Mouse (Mus musculus): ENCODE results near the gene Hspb2.

Gene Hspb2

DNA sequence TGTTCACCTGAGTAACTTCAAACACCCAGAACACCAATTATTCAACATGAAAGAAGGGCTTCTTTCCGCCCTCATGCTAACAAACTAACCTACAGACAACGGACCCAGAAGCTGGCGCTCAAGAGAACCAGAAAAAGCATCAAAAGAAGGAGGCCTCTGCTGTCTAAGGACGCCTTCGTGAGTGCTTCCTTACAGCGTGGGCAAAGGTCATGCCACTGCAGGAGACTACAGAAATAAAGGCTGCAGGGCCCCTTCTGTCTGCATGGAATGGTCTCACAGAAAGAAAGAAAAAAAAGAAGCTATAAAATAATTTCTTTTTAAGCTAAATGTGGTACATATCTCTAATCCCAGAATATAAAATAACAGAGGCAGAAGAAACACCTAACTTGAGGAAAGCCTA, 47.2 kb downstream of the Hspb2 start:
- DNase-seq: no peak
